Mouse (Mus musculus) Patski (cell line): Measurements from ENCODE around the gene Cpa5. TPM values are rescaled to one million over a fixed set of nuclear protein-coding genes. Genes with fewer than 3 reads are reported as not detected.

ENCODE experiments used
- ATAC-seq: fragments of 100-300 bp; one replicate; pipeline ENCODE4 v1.8.0; 2021
- CTCF ChIA-PET: fragments of 350-600 bp; sonication (Branson Sonifier 250); formaldehyde crosslinking; loops from one replicate; lab custom pipeline; 2022; ENCODE audit warnings: inconsistent platforms; lab: Charles Lee
- POLR2A ChIA-PET: fragments of 350-600 bp; sonication (Branson Sonifier 250); formaldehyde crosslinking; loops from one replicate; lab custom pipeline; 2022; ENCODE audit warnings: antibody characterized with exemption, inconsistent platforms; lab: Charles Lee
- DNase-seq: peaks from one replicate; pipeline ENCODE4 v3.0.0-alpha.2; 2011; ENCODE audit warnings: low read depth, low spot score
- H3K27me3 ChIP-seq: fragments of 371-371 bp; one replicate; pipeline ENCODE4 v1.5.1; 2021
- CTCF ChIP-seq: fragments of 100-300 bp; IDR thresholded peaks from one replicate; pipeline ENCODE4 v1.5.1; 2021
- in situ Hi-C: fragments of 300-500 bp; cut with MboI; formaldehyde crosslinking; loops from 3 replicates; pipeline ENCODE4 v1.11.1; 2018; ENCODE audit warnings: low pct_unique_long_range_greater_than_20kb, mixed read lengths
- polyA plus RNA-seq: library from polyadenylated mRNA; unstranded; gene quantifications from one replicate; pipeline ENCODE4 v1.2.3, GENCODE M21; 2021

The Cpa5 gene
- polyA plus RNA-seq, 1 experiment from 2014 or later: 0.09 TPM

DNA sequence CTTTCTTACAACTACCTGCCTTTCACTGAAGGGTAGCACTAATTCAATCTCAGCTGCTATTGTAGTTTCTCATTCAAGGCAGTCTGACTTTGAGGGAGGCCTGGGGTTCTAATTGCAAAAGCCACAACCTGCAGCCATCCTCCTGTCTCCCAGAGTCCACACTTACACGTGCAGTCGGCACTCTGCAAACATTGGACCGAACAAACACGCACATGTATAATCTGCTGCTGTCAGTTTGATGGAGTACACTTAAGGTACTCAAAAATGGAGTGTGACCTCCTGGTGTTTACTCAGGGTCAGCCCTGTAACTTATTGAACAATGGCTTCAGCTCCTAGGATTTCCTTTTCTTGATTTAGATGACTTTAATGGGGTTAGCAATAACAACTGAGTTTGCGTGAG lies 68.8 kb downstream of the Cpa5 start:
- no peak for TF ChIP-seq CTCF
- no peaks in the 10 kb centered on the region for H3K27me3 ChIP-seq
- DNase-seq (no peak), ATAC-seq (no peak)
- POLR2A ChIA-PET: no interaction called here
- in situ Hi-C loops: no loop called here
- CTCF ChIA-PET: no interaction called here

DNA sequence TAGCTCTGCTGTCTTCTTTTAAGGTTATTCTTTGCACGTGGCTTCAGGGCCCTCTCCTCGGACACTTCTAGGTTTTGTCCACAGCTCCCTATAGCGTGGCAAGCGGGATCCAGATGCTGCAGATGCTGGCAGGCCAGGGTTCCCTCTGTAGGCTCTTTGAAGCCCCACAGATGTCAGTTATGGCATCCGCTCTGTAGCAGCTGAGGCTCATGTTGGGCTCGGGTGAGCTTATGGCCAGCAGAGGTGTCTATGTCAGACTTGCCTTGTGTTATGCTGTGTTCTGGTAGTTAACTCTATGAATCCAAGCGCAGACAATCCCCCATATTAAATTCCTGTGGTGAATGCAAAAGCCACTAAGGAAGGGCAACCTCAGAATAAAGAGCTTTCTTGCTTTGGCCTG lies 69.6 kb downstream of the Cpa5 start:
- DNase-seq: no peak
- ATAC-seq: peak; percentile 47
- in situ Hi-C loops: no loop called here
- no peak for TF ChIP-seq CTCF
- ChIA-PET CTCF (no interaction called here), POLR2A (no interaction called here)
- no peaks in the 10 kb centered on the region for H3K27me3 ChIP-seq

Other genes with a start within 250 kb of the Cpa5 start
- 41.7 TPM for gene Zc3hc1, start 220.0 kb upstream of the Cpa5 start, polyA plus RNA-seq
- 78.8 TPM for gene Klhdc10, start 209.1 kb upstream of the Cpa5 start, polyA plus RNA-seq
- 38.9 TPM for gene Tmem209, start 101.2 kb upstream of the Cpa5 start, polyA plus RNA-seq
- 0.90 TPM for gene Ssmem1, start 101.2 kb upstream of the Cpa5 start, polyA plus RNA-seq
- gene Cpa2, start 69.4 kb upstream of the Cpa5 start, polyA plus RNA-seq: not detected
- gene Cpa4, start 42.6 kb upstream of the Cpa5 start, polyA plus RNA-seq: not detected
- gene Cpa1, start 28.2 kb downstream of the Cpa5 start, polyA plus RNA-seq: not detected
- 12.8 TPM for gene Cep41, start 82.7 kb downstream of the Cpa5 start, polyA plus RNA-seq
- 0.42 TPM for gene Mest, start 112.5 kb downstream of the Cpa5 start, polyA plus RNA-seq